Mouse (Mus musculus): ENCODE measurements around the gene Lyz2. TPM values are rescaled to one million over a fixed set of nuclear protein-coding genes. Genes with fewer than 3 reads are reported as not detected.

Gene Lyz2
- total RNA-seq (2014; rRNA removed) (111 and 130 TPM in 2 replicates), polyA plus RNA-seq (2012; rRNA removed) (27.8 and 39.0 TPM in 2 replicates)

GRCm38 (mm10) chr10:117282049-117282448 is at the start of gene Lyz2:
Lyz2 (minus strand) TSS chr10:117282321.
- H3K4me1 ChIP-seq (ENCODE audit: control insufficient read depth, insufficient read depth, low read length): no peaks in the 10 kb centered on the region
- no peaks in the 10 kb centered on the region for H3K36me3 ChIP-seq (ENCODE audit: control insufficient read depth, insufficient read depth, low read length)
- DNase-seq (ENCODE audit: extremely low read depth, low read depth, low spot score): peak; percentile 41
- H3K9ac ChIP-seq (ENCODE audit: low read depth, low read length): no peak within 1 kb of the TSS
- no peaks in the 10 kb centered on the region for H3K27me3 ChIP-seq (ENCODE audit: control insufficient read depth, insufficient read depth, low read length)
- H3K79me2 ChIP-seq (ENCODE audit: control insufficient read depth, insufficient read depth, low read length): no peaks in the 10 kb centered on the region
- TF ChIP-seq POLR2A (IDR thresholded peaks at IDR 0.05; ENCODE audit: extremely low read depth, insufficient read depth, low read length): no peak
- peak within 1 kb of the TSS; percentile 48 for H3K27ac ChIP-seq (replicated peaks; ENCODE audit: insufficient read depth, low read depth, low read length)
- 51% methylated on average over 4 of the region's 4 CpGs for WGBS
- peak within 1 kb of the TSS; percentile 19; the same call in 1 of the 2 replicates for H3K4me3 ChIP-seq (ENCODE audit: insufficient read depth, low read depth, low read length)

GRCm38 (mm10) chr10:117330521-117330920 is 48.4 kb upstream of the Lyz2 start:
- H3K36me3 ChIP-seq (ENCODE audit: control insufficient read depth, insufficient read depth, low read length): no peaks in the 10 kb centered on the region
- DNase-seq (ENCODE audit: extremely low read depth, low read depth, low spot score): peak; percentile 51
- TF ChIP-seq POLR2A (IDR thresholded peaks at IDR 0.05; ENCODE audit: extremely low read depth, insufficient read depth, low read length): no peak
- TF ChIP-seq CTCF (IDR thresholded peaks at IDR 0.05; ENCODE audit: low read depth, low read length): peak; percentile 63; the same call in 1 of the 2 replicates
- H3K79me2 ChIP-seq (ENCODE audit: control insufficient read depth, insufficient read depth, low read length): no peaks in the 10 kb centered on the region
- H3K27me3 ChIP-seq (ENCODE audit: control insufficient read depth, insufficient read depth, low read length): no peaks in the 10 kb centered on the region
- H3K9ac ChIP-seq (ENCODE audit: low read depth, low read length): no peak overlapping the region
- no peaks in the 10 kb centered on the region for H3K4me1 ChIP-seq (ENCODE audit: control insufficient read depth, insufficient read depth, low read length)
- 57% methylated on average over 5 of the region's 5 CpGs for WGBS
- H3K27ac ChIP-seq (replicated peaks; ENCODE audit: insufficient read depth, low read depth, low read length): no peak overlapping the region
- no peak overlapping the region for H3K4me3 ChIP-seq (ENCODE audit: insufficient read depth, low read depth, low read length)

GRCm38 (mm10) chr10:117323782-117324181 is 41.7 kb upstream of the Lyz2 start:
- H3K79me2 ChIP-seq (ENCODE audit: control insufficient read depth, insufficient read depth, low read length): no peaks in the 10 kb centered on the region
- no peaks in the 10 kb centered on the region for H3K27me3 ChIP-seq (ENCODE audit: control insufficient read depth, insufficient read depth, low read length)
- H3K4me3 ChIP-seq (ENCODE audit: insufficient read depth, low read depth, low read length): no peak overlapping the region
- no peak for TF ChIP-seq CTCF (IDR thresholded peaks at IDR 0.05; ENCODE audit: low read depth, low read length)
- TF ChIP-seq POLR2A (IDR thresholded peaks at IDR 0.05; ENCODE audit: extremely low read depth, insufficient read depth, low read length): no peak
- no peaks in the 10 kb centered on the region for H3K36me3 ChIP-seq (ENCODE audit: control insufficient read depth, insufficient read depth, low read length)
- DNase-seq (ENCODE audit: extremely low read depth, low read depth, low spot score): no peak
- peaks cover 5% of the 10 kb centered on the region for H3K4me1 ChIP-seq (ENCODE audit: control insufficient read depth, insufficient read depth, low read length)
- no peak overlapping the region for H3K27ac ChIP-seq (replicated peaks; ENCODE audit: insufficient read depth, low read depth, low read length)
- WGBS: 86% methylated on average over 7 of the region's 7 CpGs
- no peak overlapping the region for H3K9ac ChIP-seq (ENCODE audit: low read depth, low read length)

GRCm38 (mm10) chr10:117322630-117323029 is 40.5 kb upstream of the Lyz2 start:
- Histone ChIP-seq H3K9ac (ENCODE audit: low read depth, low read length) (no peak overlapping the region), H3K4me1 (ENCODE audit: control insufficient read depth, insufficient read depth, low read length) (peaks cover 5% of the 10 kb centered on the region), H3K27ac (replicated peaks; ENCODE audit: insufficient read depth, low read depth, low read length) (no peak overlapping the region), H3K4me3 (ENCODE audit: insufficient read depth, low read depth, low read length) (no peak overlapping the region), H3K36me3 (ENCODE audit: control insufficient read depth, insufficient read depth, low read length) (no peaks in the 10 kb centered on the region), H3K79me2 (ENCODE audit: control insufficient read depth, insufficient read depth, low read length) (no peaks in the 10 kb centered on the region), H3K27me3 (ENCODE audit: control insufficient read depth, insufficient read depth, low read length) (no peaks in the 10 kb centered on the region)
- WGBS: 94% methylated on average over 5 of the region's 5 CpGs
- DNase-seq (ENCODE audit: extremely low read depth, low read depth, low spot score): no peak
- no peak for TF ChIP-seq CTCF (IDR thresholded peaks at IDR 0.05; ENCODE audit: low read depth, low read length)
- no peak for TF ChIP-seq POLR2A (IDR thresholded peaks at IDR 0.05; ENCODE audit: extremely low read depth, insufficient read depth, low read length)

GRCm38 (mm10) chr10:117320571-117320981 is 38.5 kb upstream of the Lyz2 start:
- H3K27me3 ChIP-seq (ENCODE audit: control insufficient read depth, insufficient read depth, low read length): no peaks in the 10 kb centered on the region
- H3K79me2 ChIP-seq (ENCODE audit: control insufficient read depth, insufficient read depth, low read length): no peaks in the 10 kb centered on the region
- peaks cover 5% of the 10 kb centered on the region for H3K4me1 ChIP-seq (ENCODE audit: control insufficient read depth, insufficient read depth, low read length)
- no peak for TF ChIP-seq POLR2A (IDR thresholded peaks at IDR 0.05; ENCODE audit: extremely low read depth, insufficient read depth, low read length)
- TF ChIP-seq CTCF (IDR thresholded peaks at IDR 0.05; ENCODE audit: low read depth, low read length): no peak
- no peak overlapping the region for H3K9ac ChIP-seq (ENCODE audit: low read depth, low read length)
- 23% methylated on average over 3 of the region's 3 CpGs for WGBS
- no peak overlapping the region for H3K4me3 ChIP-seq (ENCODE audit: insufficient read depth, low read depth, low read length)
- DNase-seq (ENCODE audit: extremely low read depth, low read depth, low spot score): peak; percentile 92
- H3K27ac ChIP-seq (replicated peaks; ENCODE audit: insufficient read depth, low read depth, low read length): peak overlapping the region; percentile 63
- no peaks in the 10 kb centered on the region for H3K36me3 ChIP-seq (ENCODE audit: control insufficient read depth, insufficient read depth, low read length)

GRCm38 (mm10) chr10:117316391-117316790 is 34.3 kb upstream of the Lyz2 start:
- TF ChIP-seq POLR2A (IDR thresholded peaks at IDR 0.05; ENCODE audit: extremely low read depth, insufficient read depth, low read length) (no peak), CTCF (IDR thresholded peaks at IDR 0.05; ENCODE audit: low read depth, low read length) (no peak)
- no peak overlapping the region for H3K27ac ChIP-seq (replicated peaks; ENCODE audit: insufficient read depth, low read depth, low read length)
- peaks cover 5% of the 10 kb centered on the region for H3K4me1 ChIP-seq (ENCODE audit: control insufficient read depth, insufficient read depth, low read length)
- H3K79me2 ChIP-seq (ENCODE audit: control insufficient read depth, insufficient read depth, low read length): no peaks in the 10 kb centered on the region
- DNase-seq (ENCODE audit: extremely low read depth, low read depth, low spot score): no peak
- no peak overlapping the region for H3K4me3 ChIP-seq (ENCODE audit: insufficient read depth, low read depth, low read length)
- 93% methylated on average over 11 of the region's 11 CpGs for WGBS
- H3K27me3 ChIP-seq (ENCODE audit: control insufficient read depth, insufficient read depth, low read length): no peaks in the 10 kb centered on the region
- H3K9ac ChIP-seq (ENCODE audit: low read depth, low read length): no peak overlapping the region
- no peaks in the 10 kb centered on the region for H3K36me3 ChIP-seq (ENCODE audit: control insufficient read depth, insufficient read depth, low read length)

Measured in liver, adult 2 months (tissue).